Mouse (Mus musculus): ENCODE measurements around the gene Zc3h10.

DNA sequence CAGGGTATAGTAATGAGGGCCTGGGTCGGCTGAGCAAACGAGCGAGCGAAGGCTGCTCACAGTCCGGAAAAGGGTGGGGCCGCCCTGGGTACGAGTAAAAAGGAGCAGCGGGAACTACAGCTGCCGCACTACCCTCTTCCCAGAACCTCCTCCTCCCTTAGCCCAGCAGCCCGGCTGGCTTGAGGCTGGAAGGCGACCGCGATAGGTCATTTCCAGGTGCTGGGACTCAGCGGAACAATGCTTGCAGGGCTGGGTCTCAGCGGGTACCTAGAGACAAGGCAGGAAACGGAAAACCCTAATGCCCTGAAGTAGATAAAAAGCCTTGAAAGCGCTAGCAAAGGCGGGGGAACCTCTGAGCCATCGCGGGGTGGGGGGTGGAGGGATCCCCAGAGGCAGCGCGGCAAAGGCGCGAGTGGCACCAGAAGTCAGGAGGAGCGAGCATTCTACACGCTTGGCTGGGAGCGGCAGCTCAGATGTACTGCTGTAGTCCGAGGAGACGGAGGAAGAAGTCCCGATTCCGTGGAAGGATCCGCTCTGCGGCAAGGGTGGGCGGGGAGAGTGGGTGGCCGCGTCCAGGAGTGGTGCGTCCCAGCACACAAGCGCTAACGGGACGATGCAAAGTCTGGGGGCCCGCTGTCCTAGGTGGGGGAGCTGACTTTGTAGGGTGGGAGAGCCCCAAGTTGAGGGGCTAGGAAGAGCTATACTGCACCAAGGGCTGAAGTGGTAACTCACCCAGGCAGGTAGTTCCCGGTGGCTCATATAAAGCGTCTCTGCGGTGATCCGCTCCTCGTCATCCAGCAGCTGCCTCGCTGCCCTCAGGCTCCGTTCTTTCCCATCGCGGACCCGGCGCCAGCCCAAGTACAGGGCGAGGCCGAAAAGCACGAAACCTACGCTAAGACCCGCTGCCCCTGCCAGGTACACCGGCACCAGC is 22.6 kb downstream of the Zc3h10 start:
- no peak for TF ChIP-seq EP300 (IDR thresholded peaks at IDR 0.05; ENCODE audit: low read depth)
- TF ChIP-seq CTCF (IDR thresholded peaks at IDR 0.05; ENCODE audit: low read depth), result no peak
